Mouse (Mus musculus) kidney, adult 2 months (tissue): ENCODE data around the gene Tpbpa. TPM values are rescaled to one million over a fixed set of nuclear protein-coding genes. Genes with fewer than 3 reads are reported as not detected.
A peak's percentile ranks its signal among the peaks of the same experiment; 100 is the strongest.
"Not testable (repeated sequence)": the region's sequence is repeated elsewhere in the genome, so short reads cannot be mapped to it uniquely, and the experiment has no call there.

Experiments
- DNase-seq: peaks from one replicate; pipeline ENCODE4 v3.0.0; 2021
- H3K27ac ChIP-seq: fragments of 200-500 bp; 2 replicates; pipeline ENCODE4 v1.5.1; 2012; ENCODE audit warnings: low read depth, low read length, control low read depth, inconsistent platforms; ENCODE audit not compliant: insufficient read depth
- H3K27me3 ChIP-seq: fragments of 200-500 bp; replicated peaks from 2 replicates; pipeline ENCODE4 v1.6.1; 2012; ENCODE audit warnings: mild to moderate bottlenecking, moderate library complexity, low read length, inconsistent platforms; ENCODE audit not compliant: control insufficient read depth, insufficient read depth
- H3K36me3 ChIP-seq: fragments of 200-500 bp; 2 replicates; pipeline ENCODE4 v1.6.1; 2012; ENCODE audit warnings: mild to moderate bottlenecking, moderate library complexity, low read length, inconsistent platforms; ENCODE audit not compliant: control insufficient read depth, insufficient read depth
- H3K4me1 ChIP-seq: fragments of 200-500 bp; 2 replicates; pipeline ENCODE4 v1.6.1; 2011; ENCODE audit warnings: low read length; ENCODE audit not compliant: control insufficient read depth, insufficient read depth
- H3K4me3 ChIP-seq: fragments of 200-500 bp; 2 replicates; pipeline ENCODE4 v1.5.1; 2011; ENCODE audit warnings: mild to moderate bottlenecking, low read depth, low read length, control low read depth; ENCODE audit not compliant: insufficient read depth
- CTCF ChIP-seq: fragments of 200-500 bp; conservative IDR thresholded peaks from 2 replicates; pipeline ENCODE4 v1.5.1; 2011; ENCODE audit warnings: low read depth, mild to moderate bottlenecking, control low read depth, low read length, moderate library complexity, mixed read lengths; ENCODE audit not compliant: insufficient read depth, insufficient read length
- POLR2A ChIP-seq: fragments of 200-500 bp; IDR thresholded peaks from one replicate; pipeline ENCODE4 v1.6.1; 2011; ENCODE audit warnings: low read depth, low read length, control low read depth
- WGBS: fragments of 180-500 bp; shearing (Covaris S2); methylation state at CpG from one replicate; pipeline ENCODE4 v1.1.7; 2018; 5-methylcytosine and 5-hydroxymethylcytosine counted together
- polyA plus RNA-seq: library from polyadenylated mRNA; depleted of rRNA; stranded (reverse); fragments of >200 nt; gene quantifications from 2 replicates; pipeline ENCODE4 v1.2.3, GENCODE M21; 2012; rRNA removed

The Tpbpa gene
- polyA plus RNA-seq, result not detected in 2 replicates

DNA sequence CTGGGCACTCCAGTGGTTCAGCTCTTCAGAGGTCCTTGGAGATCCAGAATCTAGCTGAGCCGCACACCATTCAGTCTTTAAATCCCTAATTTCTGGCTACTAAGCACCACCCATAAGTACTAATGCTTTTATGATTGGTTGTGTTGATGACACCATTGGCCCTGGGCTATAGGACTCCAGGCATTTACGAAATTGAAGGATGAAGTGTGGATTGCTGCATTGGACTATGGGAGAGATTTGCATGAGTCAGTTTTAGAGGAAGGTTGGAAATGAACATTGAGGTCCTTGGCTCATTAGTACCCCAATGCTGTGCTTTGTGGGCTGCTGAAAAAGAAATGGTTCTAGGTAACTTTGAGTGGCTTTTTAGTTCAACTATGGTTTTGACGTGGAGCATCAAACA, at the start of gene Tpbpa:
Tpbpa (minus strand) TSS at position 101 of the 400 bp plus-strand sequence.
- not testable (repeated sequence) for H3K4me1 ChIP-seq, H3K36me3 ChIP-seq, H3K27me3 ChIP-seq, H3K27ac ChIP-seq, DNase-seq, H3K4me3 ChIP-seq
- 83% methylated on average over 3 of the region's 3 CpGs for WGBS

DNA sequence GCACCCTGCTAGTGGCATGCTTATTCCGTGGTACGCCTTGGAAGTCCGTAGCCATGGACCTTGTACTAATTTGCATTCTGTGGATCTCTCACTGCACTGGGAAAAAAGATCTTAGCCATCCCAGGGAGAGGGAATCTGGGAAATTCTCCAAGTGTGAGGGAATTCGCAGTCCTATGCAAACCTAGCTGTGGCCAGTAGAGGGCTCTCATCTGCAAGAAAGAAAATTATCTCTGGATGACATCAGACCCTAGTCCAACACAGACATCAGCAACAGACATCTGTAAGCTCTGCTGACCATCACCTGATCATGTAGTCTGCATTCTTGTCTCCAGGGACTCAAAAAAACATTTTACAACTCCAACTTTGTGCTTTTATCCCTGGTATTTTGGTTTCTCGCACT, 45.1 kb upstream of the Tpbpa start:
- H3K27ac ChIP-seq, DNase-seq, H3K4me1 ChIP-seq, H3K4me3 ChIP-seq, H3K36me3 ChIP-seq, H3K27me3 ChIP-seq: not testable (repeated sequence)
- 70% methylated on average over 5 of the region's 5 CpGs for WGBS

DNA sequence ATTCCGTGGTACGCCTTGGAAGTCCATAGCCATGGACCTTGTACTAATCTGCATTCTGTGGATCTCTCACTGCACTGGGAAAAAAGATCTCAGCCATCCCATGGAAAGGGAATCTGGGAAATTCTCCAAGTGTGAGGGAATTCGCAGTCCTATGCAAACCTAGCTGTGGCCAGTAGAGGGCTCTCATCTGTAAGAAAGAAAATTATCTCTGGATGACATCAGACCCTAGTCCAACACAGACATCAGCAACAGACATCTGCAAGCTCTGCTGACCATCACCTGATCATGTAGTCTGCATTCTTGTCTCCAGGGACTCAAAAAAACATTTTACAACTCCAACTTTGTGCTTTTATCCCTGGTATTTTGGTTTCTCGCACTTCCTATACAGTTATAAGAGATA, 30.5 kb upstream of the Tpbpa start:
- H3K27me3 ChIP-seq, DNase-seq, H3K36me3 ChIP-seq, H3K27ac ChIP-seq, H3K4me1 ChIP-seq, H3K4me3 ChIP-seq: not testable (repeated sequence)
- WGBS, result 76% methylated on average over 4 of the region's 4 CpGs

DNA sequence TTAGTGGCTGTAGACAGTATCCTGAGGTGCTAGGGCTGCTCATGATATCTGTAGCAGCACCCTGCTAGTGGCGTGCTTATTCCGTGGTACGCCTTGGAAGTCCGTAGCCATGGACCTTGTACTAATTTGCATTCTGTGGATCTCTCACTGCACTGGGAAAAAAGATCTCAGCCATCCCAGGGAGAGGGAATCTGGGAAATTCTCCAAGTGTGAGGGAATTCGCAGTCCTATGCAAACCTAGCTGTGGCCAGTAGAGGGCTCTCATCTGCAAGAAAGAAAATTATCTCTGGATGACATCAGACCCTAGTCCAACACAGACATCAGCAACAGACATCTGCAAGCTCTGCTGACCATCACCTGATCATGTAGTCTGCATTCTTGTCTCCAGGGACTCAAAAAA, 22.2 kb upstream of the Tpbpa start:
- not testable (repeated sequence) for H3K27ac ChIP-seq, H3K4me3 ChIP-seq, H3K27me3 ChIP-seq, H3K36me3 ChIP-seq, H3K4me1 ChIP-seq
- 24% methylated on average over 5 of the region's 5 CpGs for WGBS
- DNase-seq, result peak; percentile 9

DNA sequence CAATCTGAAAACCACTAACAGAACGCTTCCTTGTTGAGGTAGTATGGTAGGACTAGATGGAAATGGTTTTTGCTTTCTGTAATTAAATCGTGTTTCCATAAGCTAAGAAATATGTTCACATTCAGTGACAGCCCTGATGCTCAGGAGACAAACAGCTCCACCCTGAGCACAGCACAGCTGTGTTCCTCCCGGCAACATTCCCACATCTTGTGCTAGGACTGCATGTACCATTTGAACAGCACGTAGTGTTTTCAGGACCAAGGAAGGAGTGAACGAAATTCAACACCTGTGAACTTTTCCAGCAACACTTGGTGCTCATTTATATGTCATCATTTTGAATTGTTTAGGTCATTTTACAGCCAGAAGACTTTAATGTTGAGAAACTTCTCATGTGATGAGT, 19.9 kb upstream of the Tpbpa start:
- no peak for DNase-seq
- 64% methylated on average over 5 of the region's 5 CpGs for WGBS
- no peak overlapping the region for H3K27ac ChIP-seq
- no peak overlapping the region for H3K4me3 ChIP-seq
- H3K4me1 ChIP-seq, result no peaks in the 10 kb centered on the region
- H3K27me3 ChIP-seq, result no peaks in the 10 kb centered on the region
- H3K36me3 ChIP-seq, result no peaks in the 10 kb centered on the region
- TF ChIP-seq CTCF (no peak), POLR2A (no peak)

DNA sequence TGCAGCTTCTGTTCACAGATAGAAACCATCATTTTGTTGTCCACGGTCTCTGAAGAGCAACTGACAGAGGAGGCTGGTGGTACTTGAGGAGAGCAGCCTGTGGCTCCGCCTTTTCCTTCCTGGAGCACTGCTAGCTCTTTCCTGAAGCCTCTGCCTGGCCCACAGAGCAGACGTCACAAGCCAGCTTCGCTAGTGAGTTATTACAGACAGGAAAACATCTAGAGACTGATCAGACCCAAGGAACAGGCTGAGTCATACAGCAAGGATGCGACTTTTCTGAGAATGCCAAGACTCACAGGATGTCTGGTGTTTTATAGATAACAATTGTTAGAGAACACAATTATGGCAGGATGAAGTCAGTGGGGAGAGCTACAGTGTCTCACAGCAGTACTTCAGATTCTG, 5.3 kb downstream of the Tpbpa start, which contains the start of the genes Gm49391 and Ctla2a:
Gm49391 (minus strand) TSS at position 72 of the 402 bp plus-strand sequence.
Ctla2a (minus strand) TSS at position 126 of the 402 bp plus-strand sequence.
- Histone ChIP-seq H3K27ac (0 out of 2 replicates have a peak within 1 kb of the TSS, but pooled peaks have one; percentile 20), H3K36me3 (no peaks in the 10 kb centered on the region), H3K4me1 (no peaks in the 10 kb centered on the region), H3K27me3 (no peaks in the 10 kb centered on the region), H3K4me3 (no peak within 1 kb of the TSS)
- WGBS, result 59% methylated on average over 5 of the region's 5 CpGs
- no peak for TF ChIP-seq CTCF
- no peak for TF ChIP-seq POLR2A
- peak; percentile 86 for DNase-seq

DNA sequence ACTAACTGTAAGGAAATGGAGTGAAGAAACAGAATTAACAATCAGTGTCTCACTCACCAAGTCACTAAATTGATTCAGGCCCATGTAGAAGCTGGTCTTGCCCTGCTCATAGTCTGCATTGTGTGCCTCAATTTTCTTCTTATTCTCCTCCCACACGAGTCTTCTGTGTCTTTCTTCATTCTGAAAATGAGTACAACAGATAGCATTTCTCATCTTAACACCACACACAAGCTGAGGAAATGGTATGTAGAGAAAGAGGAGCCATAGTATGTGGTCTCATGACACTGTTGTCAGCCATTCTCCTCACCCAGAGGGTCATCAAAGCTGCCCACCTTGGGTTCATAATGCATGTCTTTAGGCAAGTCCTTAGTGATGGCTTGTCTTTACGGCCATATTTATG, 6.3 kb downstream of the Tpbpa start, which contains the start of gene Gm49393:
Gm49393 (minus strand) TSS at position 101 of the 400 bp plus-strand sequence.
- not testable (repeated sequence) for H3K36me3 ChIP-seq, H3K4me3 ChIP-seq, H3K27me3 ChIP-seq, DNase-seq, H3K4me1 ChIP-seq, H3K27ac ChIP-seq
- 74% methylated on average over 2 of the region's 2 CpGs for WGBS

DNA sequence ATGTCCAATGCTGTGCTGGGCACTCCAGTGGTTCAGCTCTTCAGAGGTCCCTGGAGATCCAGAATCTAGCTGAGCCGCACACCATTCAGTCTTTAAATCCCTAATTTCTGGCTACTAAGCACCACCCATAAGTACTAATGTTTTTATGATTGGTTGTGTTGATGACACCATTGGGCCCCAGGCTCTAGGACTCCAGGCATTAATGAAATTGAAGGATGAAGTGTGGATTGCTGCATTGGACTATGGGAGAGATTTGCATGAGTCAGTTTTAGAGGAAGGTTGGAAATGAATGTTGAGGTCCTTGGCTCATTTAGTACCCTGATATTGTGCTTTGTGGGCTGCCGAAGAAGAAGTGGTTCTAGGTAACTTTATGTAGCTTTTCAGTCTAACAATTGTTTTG, 37.0 kb downstream of the Tpbpa start, which contains the start of gene Tpbpb:
Tpbpb (minus strand) TSS at position 101 of the 400 bp plus-strand sequence.
- not testable (repeated sequence) for H3K27ac ChIP-seq, H3K4me1 ChIP-seq, H3K27me3 ChIP-seq, H3K36me3 ChIP-seq, DNase-seq, H3K4me3 ChIP-seq
- WGBS, result 86% methylated on average over 2 of the region's 2 CpGs
